Mouse (Mus musculus) embryo, embryonic 10 days (tissue): ENCODE measurements around the gene Tanc2.

ENCODE experiments used
- DNase-seq: peaks from one replicate; pipeline ENCODE4 v3.0.0-alpha.2; 2015; ENCODE audit warnings: low spot score

The Tanc2 gene

GRCm38 (mm10) chr11:105648026-105648425, 58.2 kb downstream of the Tanc2 start:
- no peak for DNase-seq

GRCm38 (mm10) chr11:105654616-105655015, 64.8 kb downstream of the Tanc2 start:
- DNase-seq, result no peak

DNA sequence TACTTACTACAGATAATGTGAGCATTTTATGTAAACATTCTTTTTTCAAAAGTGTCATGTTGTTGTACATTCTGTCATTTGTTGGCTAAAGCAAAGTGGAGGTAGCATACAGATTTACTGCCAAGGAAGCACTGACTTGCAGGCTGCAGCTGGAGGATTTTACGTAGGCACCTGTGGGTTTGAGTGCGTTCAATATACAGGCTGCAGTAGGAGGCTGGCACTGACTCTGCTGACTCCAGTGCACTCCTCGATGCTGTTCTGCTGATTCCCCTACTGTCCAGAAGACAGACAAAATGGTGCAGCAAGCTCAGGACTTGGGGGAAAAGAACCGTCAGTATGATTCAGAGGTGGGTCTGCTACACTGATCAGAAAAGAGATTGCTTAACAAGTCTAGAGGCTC, 65.5 kb downstream of the Tanc2 start:
- DNase-seq, result no peak

DNA sequence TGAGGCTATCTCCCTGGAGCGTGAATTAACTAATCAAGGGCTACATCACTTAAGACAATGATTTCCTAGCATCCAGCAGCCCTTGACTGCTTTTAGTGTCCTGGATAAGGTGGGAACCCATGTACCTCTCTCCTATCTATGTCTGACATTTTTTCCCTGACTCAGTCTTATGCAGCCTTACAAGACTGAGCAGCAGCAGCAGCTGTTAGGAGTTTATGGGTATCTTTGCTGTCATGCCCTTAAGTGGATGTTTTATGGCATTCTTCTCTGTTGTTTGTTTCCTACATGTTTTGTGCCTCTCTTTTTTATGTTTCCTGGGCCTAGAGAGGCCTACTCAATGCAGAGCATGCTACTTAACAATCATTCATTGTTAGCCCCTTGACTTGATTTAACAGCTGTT, 78.1 kb downstream of the Tanc2 start:
- DNase-seq, result no peak

- no peak for DNase-seq
Observed at GRCm38 (mm10) chr11:105678996-105679395, 89.2 kb downstream of the Tanc2 start.

GRCm38 (mm10) chr11:105684747-105685146, 95.0 kb downstream of the Tanc2 start:
- DNase-seq, result no peak

- DNase-seq, result no peak
Observed at GRCm38 (mm10) chr11:105700528-105700927, 110.7 kb downstream of the Tanc2 start.

DNA sequence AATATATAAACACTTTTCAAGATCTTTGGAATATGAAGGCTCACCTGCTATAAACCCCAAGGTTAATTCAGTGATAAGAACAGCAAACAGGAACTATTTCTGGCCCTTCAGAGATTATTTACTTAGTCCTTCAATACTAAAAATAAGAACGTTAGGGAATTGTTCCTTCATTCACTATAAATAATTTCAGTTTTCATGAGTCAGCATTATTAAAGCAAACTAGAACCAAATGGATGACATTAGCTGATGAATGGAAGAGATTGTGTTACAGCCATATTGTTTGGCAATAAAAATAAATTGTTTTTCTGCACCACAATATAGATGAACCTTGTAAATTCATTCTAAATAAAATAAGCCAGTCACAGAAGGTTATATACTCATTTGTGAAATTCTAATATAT, 129.9 kb downstream of the Tanc2 start:
- no peak for DNase-seq

- peak; percentile 71 for DNase-seq
Observed at GRCm38 (mm10) chr11:105731541-105731940, 141.8 kb downstream of the Tanc2 start.

DNA sequence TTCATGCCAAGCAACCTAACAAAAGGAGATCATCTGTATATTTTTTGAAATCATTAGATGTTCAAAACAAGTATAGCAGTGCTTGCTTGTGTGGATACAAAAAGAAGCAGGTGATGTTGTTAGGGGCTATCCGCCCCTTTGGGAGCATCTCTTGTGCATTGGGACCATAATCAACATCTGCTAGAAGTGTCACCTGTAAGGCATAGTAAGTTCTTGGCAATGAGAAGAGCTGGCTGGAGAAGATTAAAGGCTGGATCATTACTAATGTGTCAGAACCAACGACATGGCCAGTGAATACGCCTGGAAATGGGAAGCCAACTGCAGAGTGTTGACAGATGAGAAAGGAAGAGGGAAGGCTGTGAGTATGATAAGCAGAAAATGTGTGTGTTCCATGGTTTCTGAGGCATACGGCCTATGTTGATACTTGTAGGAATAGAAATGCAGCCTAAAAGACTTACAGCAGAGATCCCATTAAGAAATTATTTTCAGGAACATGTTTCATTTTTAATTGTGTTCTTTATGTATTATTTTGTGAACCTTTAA, 142.3 kb downstream of the Tanc2 start:
- no peak for DNase-seq

- DNase-seq, result no peak
Observed at GRCm38 (mm10) chr11:105743171-105743570, 153.4 kb downstream of the Tanc2 start.

GRCm38 (mm10) chr11:105749297-105750071, 159.7 kb downstream of the Tanc2 start:
- peak; percentile 54 for DNase-seq

- DNase-seq, result peak; percentile 68
Observed at GRCm38 (mm10) chr11:105758561-105759203, 168.9 kb downstream of the Tanc2 start.

GRCm38 (mm10) chr11:105759413-105759812, 169.6 kb downstream of the Tanc2 start:
- DNase-seq, result peak; percentile 66

DNA sequence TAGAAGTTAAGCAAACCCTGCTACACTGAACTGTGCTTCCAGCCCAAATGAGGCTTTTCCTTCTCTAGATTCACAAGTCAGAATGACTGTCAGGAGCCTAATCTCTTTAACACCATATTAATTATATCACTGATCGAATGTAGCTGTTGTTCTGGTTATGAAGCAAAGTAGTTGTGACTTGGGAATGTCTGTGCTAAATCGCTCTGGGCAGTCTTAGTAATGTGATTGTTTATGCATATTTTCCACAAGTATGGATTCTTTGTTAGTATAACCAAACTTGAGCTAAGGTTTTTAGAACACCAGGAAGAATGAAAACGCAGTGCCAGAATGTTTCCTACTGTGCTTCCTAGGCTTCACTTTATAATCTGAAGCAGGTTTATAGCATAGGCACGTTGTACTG, 170.6 kb downstream of the Tanc2 start:
- DNase-seq, result peak; percentile 5

DNA sequence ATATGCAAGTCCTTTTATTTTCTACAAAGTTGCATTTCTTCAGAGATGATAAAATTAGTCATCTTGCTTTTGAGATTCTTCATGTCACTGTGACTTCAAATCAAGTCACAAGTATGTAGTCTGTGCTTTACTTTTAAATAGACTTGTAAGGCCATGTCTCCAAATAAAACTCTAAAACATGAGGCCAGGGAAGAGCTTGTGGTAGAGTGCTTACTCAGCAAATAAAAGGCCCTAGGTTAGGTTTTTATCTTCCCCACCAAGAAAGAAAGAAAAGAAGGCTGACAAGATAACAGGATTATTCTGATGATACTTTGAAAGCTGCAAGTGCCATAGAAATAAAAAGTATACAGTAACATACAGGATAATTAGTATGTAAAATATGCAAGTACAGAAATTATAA, 188.0 kb downstream of the Tanc2 start:
- no peak for DNase-seq

GRCm38 (mm10) chr11:105792501-105792900, 202.7 kb downstream of the Tanc2 start:
- no peak for DNase-seq

DNA sequence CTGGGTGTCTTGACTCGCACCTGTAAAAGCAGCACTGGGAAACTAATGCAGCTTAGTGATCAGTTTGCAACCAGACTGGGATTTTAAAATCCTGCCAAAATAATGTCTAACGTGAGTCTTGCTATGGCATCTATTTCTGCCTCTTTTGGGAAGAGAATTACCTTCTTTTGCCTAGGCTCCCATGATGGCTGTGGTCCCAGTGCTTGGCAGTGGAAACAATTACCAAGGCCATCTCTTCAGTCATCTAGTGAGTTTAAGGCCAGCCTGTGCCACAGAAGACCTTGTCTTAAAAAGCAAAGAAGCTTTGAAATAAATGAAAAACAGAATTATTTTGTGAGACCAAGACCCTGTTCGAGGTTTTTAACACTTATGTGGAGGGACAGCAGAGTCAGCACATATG, 213.9 kb downstream of the Tanc2 start:
- DNase-seq, result no peak

- no peak for DNase-seq
Observed at GRCm38 (mm10) chr11:105804776-105805175, 215.0 kb downstream of the Tanc2 start.

DNA sequence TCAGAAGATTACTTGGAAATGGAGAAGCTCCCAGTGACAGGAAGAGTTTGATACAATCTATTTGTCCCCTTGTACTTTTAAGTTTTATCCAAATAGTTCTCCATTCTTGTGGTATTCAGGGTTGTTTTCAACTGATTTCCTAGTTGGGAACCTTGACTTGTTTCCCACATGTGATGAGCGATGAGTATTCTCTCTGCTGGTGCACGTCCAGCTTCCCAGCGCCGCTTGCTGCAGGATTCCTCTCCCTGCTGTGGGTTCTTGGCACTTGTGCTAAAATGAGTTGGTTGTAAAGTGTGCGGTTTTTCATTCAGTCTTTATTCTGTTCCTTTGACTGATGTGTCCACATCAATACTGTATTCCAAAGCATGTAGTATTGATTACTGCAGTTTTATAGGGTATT, 217.3 kb downstream of the Tanc2 start:
- DNase-seq, result no peak

- no peak for DNase-seq
Observed at GRCm38 (mm10) chr11:105823246-105823645, 233.5 kb downstream of the Tanc2 start.

- DNase-seq, result no peak
Observed at GRCm38 (mm10) chr11:105823759-105824158, 234.0 kb downstream of the Tanc2 start.

GRCm38 (mm10) chr11:105828175-105828574, 238.4 kb downstream of the Tanc2 start:
- no peak for DNase-seq
